Mouse (Mus musculus) limb, embryonic 14.5 days (tissue): Measurements from ENCODE around the gene Pi16. TPM values are rescaled to one million over a fixed set of nuclear protein-coding genes. Genes with fewer than 3 reads are reported as not detected.

ENCODE experiments used
- ATAC-seq: fragments of 200-750 bp; cut with Nextera tagmentation; 2 replicates; pipeline ENCODE4 v1.8.0; 2017; ENCODE audit warnings: low read depth, moderate number of reproducible peaks, moderate TSS enrichment; ENCODE audit not compliant: low FRiP score
- DNase-seq: peaks from one replicate; pipeline ENCODE4 v3.0.0-alpha.2; 2015; ENCODE audit warnings: low spot score
- H3K27ac ChIP-seq: fragments of 300-500 bp; sonication (generic); replicated peaks from 2 replicates; pipeline ENCODE4 v1.5.1; 2014; ENCODE audit warnings: low read depth, mild to moderate bottlenecking, low read length, moderate library complexity, mixed read lengths
- H3K27me3 ChIP-seq: fragments of 300-500 bp; sonication (generic); 2 replicates; pipeline ENCODE4 v1.6.1; 2014; ENCODE audit warnings: low read length, mixed read lengths; ENCODE audit not compliant: control insufficient read depth, insufficient read depth
- H3K36me3 ChIP-seq: fragments of 300-500 bp; sonication (generic); 2 replicates; pipeline ENCODE4 v1.6.1; 2014; ENCODE audit warnings: mild to moderate bottlenecking, low read length, moderate library complexity, mixed read lengths; ENCODE audit not compliant: control insufficient read depth, insufficient read depth
- H3K4me1 ChIP-seq: fragments of 300-500 bp; sonication (generic); 2 replicates; pipeline ENCODE4 v1.6.1; 2014; ENCODE audit warnings: antibody characterized with exemption, low read length, mixed read lengths; ENCODE audit not compliant: control insufficient read depth, insufficient read depth
- H3K4me2 ChIP-seq: fragments of 300-500 bp; sonication (generic); replicated peaks from 2 replicates; pipeline ENCODE4 v1.6.1; 2014; ENCODE audit warnings: low read depth, mild to moderate bottlenecking, low read length, moderate library complexity; ENCODE audit not compliant: severe bottlenecking
- H3K4me3 ChIP-seq: fragments of 300-500 bp; sonication (generic); replicated peaks from 2 replicates; pipeline ENCODE4 v1.5.1; 2014; ENCODE audit warnings: low read length
- H3K9ac ChIP-seq: fragments of 300-500 bp; sonication (generic); 2 replicates; pipeline ENCODE4 v1.6.1; 2014; ENCODE audit warnings: mild to moderate bottlenecking, low read depth, low read length, moderate library complexity; ENCODE audit not compliant: severe bottlenecking
- H3K9me3 ChIP-seq: fragments of 300-500 bp; sonication (generic); 2 replicates; pipeline ENCODE4 v1.6.1; 2016; ENCODE audit warnings: low read length; ENCODE audit not compliant: control insufficient read depth
- POLR2A ChIP-seq: fragments of 200-500 bp; IDR thresholded peaks from 2 replicates; pipeline ENCODE4 v1.8.0; 2012; ENCODE audit warnings: inconsistent platforms, mild to moderate bottlenecking, moderate library complexity, borderline replicate concordance; ENCODE audit not compliant: insufficient read depth, insufficient read length; ENCODE audit errors: extremely low read depth
- WGBS: fragments of 180-500 bp; shearing (Covaris S2); extraction: QIAGEN DNeasy Blood & Tissue Kit; methylation state at CpG from one replicate; pipeline ENCODE4 v1.1.7; 2014; 5-methylcytosine and 5-hydroxymethylcytosine counted together
- polyA plus RNA-seq, 2 experiments: library from polyadenylated mRNA; depleted of rRNA in 1 of 2; stranded (reverse) in 1 of 2; unstranded in 1 of 2; fragments of >200 nt; fragmentation: Nextera tagmentation in 1 of 2; extraction: Ambion mirVana in 1 of 2; gene quantifications; 2 replicates each; pipeline versions ENCODE4 v1.2.1 to v1.2.3; 2012 to 2014

The Pi16 gene
- polyA plus RNA-seq, 2 experiments = 2.2 to 2.6 TPM

DNA sequence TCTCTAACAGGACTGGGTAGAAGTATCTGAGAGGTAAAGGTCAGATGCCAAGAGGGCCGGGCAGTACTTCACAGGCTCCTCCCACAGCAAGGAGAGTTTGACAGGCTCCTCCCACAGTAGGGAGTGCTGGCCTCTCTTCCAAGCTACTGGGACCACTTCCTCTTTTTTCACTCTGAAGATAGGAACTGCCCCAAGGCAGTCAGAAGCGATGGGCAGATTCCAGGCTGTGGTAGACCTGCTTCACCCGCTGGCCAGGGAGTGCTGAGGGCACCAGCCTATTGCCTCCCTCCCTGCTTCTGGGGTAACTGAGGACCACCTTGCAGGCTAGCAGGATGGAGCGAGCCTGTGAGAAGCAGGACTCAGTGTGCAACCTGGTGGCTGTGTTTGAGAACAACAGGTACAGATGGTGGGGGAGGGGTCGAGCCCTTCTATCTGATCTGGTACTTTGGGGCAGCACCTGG is 43.3 kb downstream of the Pi16 start, which contains the start of gene Fgd2:
Fgd2 (plus strand) TSS at position 154 of the 461 bp plus-strand sequence.
- WGBS = 16% methylated on average over 5 of the region's 5 CpGs
- Histone ChIP-seq H3K9me3 (no peaks in the 10 kb centered on the region), H3K27ac (no peak within 1 kb of the TSS), H3K27me3 (no peaks in the 10 kb centered on the region), H3K36me3 (no peaks in the 10 kb centered on the region), H3K9ac (no peak within 1 kb of the TSS), H3K4me3 (no peak within 1 kb of the TSS), H3K4me2 (no peak within 1 kb of the TSS), H3K4me1 (peaks cover 12% of the 10 kb centered on the region)
- DNase-seq = no peak
- no peak for ATAC-seq
- TF ChIP-seq POLR2A = no peak

DNA sequence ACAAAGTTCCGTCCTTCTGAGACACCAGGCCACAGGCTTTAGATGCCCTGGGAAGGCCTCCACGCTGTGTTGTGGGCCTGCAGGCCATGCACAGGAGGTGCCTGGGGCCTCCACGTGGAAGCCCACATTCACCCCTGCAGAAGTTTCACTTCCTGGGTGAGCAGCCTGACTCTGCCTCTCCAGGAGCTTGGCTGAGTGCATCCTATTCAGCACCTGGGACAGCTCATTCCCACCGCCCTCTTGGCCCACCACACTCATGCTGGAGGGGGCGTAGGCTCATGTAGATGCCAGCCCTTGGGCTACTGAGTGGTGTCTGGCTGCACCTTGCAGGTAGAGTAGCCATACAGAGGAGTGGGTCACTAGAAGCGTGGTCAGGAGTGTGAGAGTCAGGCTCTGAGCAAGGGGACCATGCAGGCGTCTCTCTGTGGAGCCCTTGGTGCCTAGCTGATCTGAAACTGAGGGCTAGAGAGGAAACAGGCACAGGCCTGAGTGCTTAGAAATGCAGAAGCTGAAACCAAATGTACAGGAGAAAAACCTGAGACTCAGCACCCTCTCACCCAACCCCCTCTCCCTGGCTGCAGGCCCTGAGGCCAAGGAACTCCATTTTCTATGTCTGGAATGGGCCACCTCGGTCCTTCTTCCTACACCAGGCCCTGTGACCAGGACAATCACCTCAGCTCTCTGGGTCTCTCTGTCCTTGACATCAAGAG is 44.7 kb downstream of the Pi16 start:
- no peaks in the 10 kb centered on the region for H3K9me3 ChIP-seq
- H3K36me3 ChIP-seq = no peaks in the 10 kb centered on the region
- no peak for TF ChIP-seq POLR2A
- ATAC-seq (no peak), DNase-seq (no peak)
- no peak overlapping the region for H3K4me3 ChIP-seq
- no peaks in the 10 kb centered on the region for H3K27me3 ChIP-seq
- no peak overlapping the region for H3K4me2 ChIP-seq
- no peak overlapping the region for H3K27ac ChIP-seq
- 51% methylated on average over 8 of the region's 8 CpGs for WGBS
- H3K9ac ChIP-seq = no peak overlapping the region
- H3K4me1 ChIP-seq = no peaks in the 10 kb centered on the region

DNA sequence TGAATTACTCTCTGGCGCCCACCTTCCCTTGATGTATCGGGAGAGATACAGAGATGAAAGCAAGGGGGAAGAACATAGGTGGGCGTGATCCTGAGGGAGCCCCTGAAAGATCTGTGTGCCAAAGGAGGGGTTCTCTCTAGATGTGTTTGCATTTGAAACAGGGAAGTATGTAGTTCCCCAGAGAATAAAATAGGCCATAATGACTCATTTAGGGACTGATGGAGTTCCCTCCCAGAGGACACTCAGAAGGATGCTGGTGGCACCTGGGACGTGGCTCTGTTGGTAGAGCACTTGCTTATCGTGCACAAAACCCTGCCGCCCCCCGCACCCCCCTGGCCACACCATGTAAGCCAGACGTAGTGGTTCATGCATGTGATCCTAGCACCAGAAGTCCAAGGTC is 45.6 kb downstream of the Pi16 start:
- H3K4me3 ChIP-seq = no peak overlapping the region
- no peak for ATAC-seq
- no peaks in the 10 kb centered on the region for H3K27me3 ChIP-seq
- no peaks in the 10 kb centered on the region for H3K36me3 ChIP-seq
- H3K4me2 ChIP-seq = no peak overlapping the region
- no peak for DNase-seq
- no peak for TF ChIP-seq POLR2A
- no peak overlapping the region for H3K9ac ChIP-seq
- no peaks in the 10 kb centered on the region for H3K9me3 ChIP-seq
- WGBS = 74% methylated on average over 8 of the region's 8 CpGs
- H3K4me1 ChIP-seq = no peaks in the 10 kb centered on the region
- no peak overlapping the region for H3K27ac ChIP-seq

DNA sequence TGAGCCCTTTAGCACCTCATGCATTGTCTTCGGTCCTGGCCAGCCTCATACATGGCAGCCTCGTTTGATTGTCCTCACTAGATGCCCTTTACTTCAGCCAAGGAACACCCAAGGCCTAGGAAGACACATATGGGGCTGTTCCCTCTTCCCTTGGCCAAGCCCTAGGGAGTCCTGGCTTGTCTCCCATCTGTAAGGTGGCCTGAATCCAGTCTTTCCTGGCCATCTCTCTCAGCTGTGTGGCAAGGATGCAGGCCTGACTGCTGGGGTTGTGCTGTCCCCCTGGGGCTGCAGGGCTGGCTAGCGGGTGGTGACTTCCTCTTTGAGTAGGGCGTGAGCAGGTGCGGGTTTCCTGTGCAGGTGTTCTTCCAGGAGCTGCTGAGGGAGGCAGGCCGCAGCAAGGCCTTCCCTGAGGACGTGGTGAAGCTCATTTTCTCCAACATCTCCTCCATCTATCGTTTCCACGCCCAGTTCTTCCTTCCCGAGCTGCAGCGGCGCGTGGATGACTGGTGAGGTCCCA is 47.7 kb downstream of the Pi16 start:
- Histone ChIP-seq H3K4me2 (no peak overlapping the region), H3K9me3 (no peaks in the 10 kb centered on the region), H3K9ac (no peak overlapping the region), H3K4me3 (no peak overlapping the region), H3K36me3 (no peaks in the 10 kb centered on the region), H3K27me3 (no peaks in the 10 kb centered on the region), H3K4me1 (no peaks in the 10 kb centered on the region), H3K27ac (no peak overlapping the region)
- no peak for ATAC-seq
- no peak for TF ChIP-seq POLR2A
- no peak for DNase-seq
- WGBS = 83% methylated on average over 13 of the region's 13 CpGs

DNA sequence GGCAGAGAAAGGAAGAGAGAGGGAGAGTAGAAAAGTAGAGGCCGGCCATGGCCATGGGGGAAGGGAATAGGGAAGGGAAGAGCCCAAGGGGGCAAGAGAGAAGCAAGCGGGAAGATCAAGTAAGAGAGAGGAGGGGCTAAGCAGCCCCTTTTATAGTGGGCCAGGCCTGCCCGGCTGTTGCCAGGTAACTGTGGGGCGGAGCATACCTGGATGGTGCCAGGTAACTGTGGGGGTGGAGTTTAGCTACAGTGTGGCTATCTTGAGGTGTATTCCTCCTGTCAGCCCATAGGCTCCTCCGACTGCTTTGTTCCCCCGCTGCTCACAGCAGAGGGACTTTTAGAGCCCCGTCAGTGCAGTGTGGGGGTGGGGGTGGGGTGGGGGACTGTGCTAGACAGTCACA is 51.2 kb downstream of the Pi16 start:
- 16% methylated on average over 6 of the region's 7 CpGs for WGBS
- DNase-seq (no peak), ATAC-seq (no peak)
- Histone ChIP-seq H3K4me1 (no peaks in the 10 kb centered on the region), H3K27me3 (no peaks in the 10 kb centered on the region), H3K9me3 (no peaks in the 10 kb centered on the region), H3K27ac (no peak overlapping the region), H3K9ac (no peak overlapping the region), H3K4me3 (no peak overlapping the region), H3K4me2 (no peak overlapping the region), H3K36me3 (no peaks in the 10 kb centered on the region)
- no peak for TF ChIP-seq POLR2A
